ENCODE assay signal across 11 mouse cellular contexts in genomic region chr2:180547384-180548106, GRCm38 (mm10). TPM values are rescaled to one million over a fixed set of nuclear protein-coding genes. Genes with fewer than 3 reads are reported as not detected.
DNase-seq lines count a peak whose midpoint lies in the region; ATAC-seq and TF ChIP-seq lines count a peak whose summit lies in the region.
"Had no signal": no experiment of that assay in that cellular context is flagged by ENCODE, and none has a peak within 500 bp of the region (broad histone marks: within the 10 kb centered on the region; RNA-seq: fewer than 3 reads in every experiment).

No protein-coding gene starts in this region.

- intact Hi-C loops in left cerebral cortex, postnatal 4 days (cut with DNase I), result no loop called here
- intact Hi-C loops in gastrocnemius, adult 2 months (cut with DNase I), result no loop called here

- no peaks in the 10 kb centered on the region for H3K27me3 ChIP-seq in forebrain, postnatal 0 days (ENCODE audit: insufficient read depth, low read length)
- H3K27me3 ChIP-seq in neural tube, embryonic 13.5 days, result no peaks in the 10 kb centered on the region

- TF ChIP-seq CTCF in forebrain, postnatal 0 days (IDR thresholded peaks at IDR 0.05; ENCODE audit: low read depth), result no peak
- no peak for TF ChIP-seq CTCF in gastrocnemius, adult 2 months (IDR thresholded peaks at IDR 0.05)

- WGBS in forebrain, postnatal 0 days, result 3% methylated on average over 8 of the region's 8 CpGs
- 11% methylated on average over 8 of the region's 8 CpGs for WGBS in neural tube, embryonic 13.5 days

- H3K9ac ChIP-seq in forebrain, postnatal 0 days, result peak overlapping the region; percentile 35; the same call in 1 of the 2 replicates
- H3K9ac ChIP-seq in neural tube, embryonic 13.5 days, result peak overlapping the region; percentile 38; the same call in 1 of the 2 replicates

- H3K9me3 ChIP-seq in forebrain, postnatal 0 days (ENCODE audit: low read length), result 0 out of 2 replicates have a peak, but pooled peaks cover 3% of the 10 kb centered on the region
- no peaks in the 10 kb centered on the region for H3K9me3 ChIP-seq in neural tube, embryonic 13.5 days

- H3K27ac ChIP-seq in forebrain, postnatal 0 days (ENCODE audit: low read depth, low read length), result peak overlapping the region; percentile 79
- H3K27ac ChIP-seq in neural tube, embryonic 13.5 days (replicated peaks), result no peak overlapping the region
- no peak overlapping the region for H3K27ac ChIP-seq in gastrocnemius, adult 2 months

- H3K4me3 ChIP-seq in forebrain, postnatal 0 days (ENCODE audit: low read depth, low read length), result no peak overlapping the region
- no peak overlapping the region for H3K4me3 ChIP-seq in neural tube, embryonic 13.5 days
- no peak overlapping the region for H3K4me3 ChIP-seq in gastrocnemius, adult 2 months

- no peaks in the 10 kb centered on the region; the same call in 1 of the 2 replicates for H3K36me3 ChIP-seq in forebrain, postnatal 0 days (ENCODE audit: insufficient read depth)
- H3K36me3 ChIP-seq in neural tube, embryonic 13.5 days, result no peaks in the 10 kb centered on the region

- peak; percentile 90 for ATAC-seq in forebrain, postnatal 0 days
- ATAC-seq in neural tube, embryonic 13.5 days (ENCODE audit: low read depth), result peak; percentile 84

- H3K4me1 ChIP-seq in forebrain, postnatal 0 days (ENCODE audit: insufficient read depth), result peaks cover 5% of the 10 kb centered on the region; the same call in 1 of the 2 replicates
- H3K4me1 ChIP-seq in neural tube, embryonic 13.5 days (replicated peaks), result peaks cover 13% of the 10 kb centered on the region

- peak overlapping the region; percentile 6; the same call in 1 of the 2 replicates for H3K4me2 ChIP-seq in forebrain, postnatal 0 days (ENCODE audit: low read depth)
- H3K4me2 ChIP-seq in neural tube, embryonic 13.5 days, result peak overlapping the region; percentile 33
- H3K4me2 ChIP-seq: heart, embryonic 11.5 days had no signal

- peak; percentile 61 for DNase-seq in left cerebral cortex, postnatal 4 days
- no peak for DNase-seq in left cerebral cortex, adult 11 months (ENCODE audit: low spot score)
- DNase-seq in embryo, embryonic 11 days, result peak; percentile 55
- peak; percentile 80 for DNase-seq in forebrain, postnatal 0 days
- DNase-seq in cerebellum, adult 11-12 months, result no peak
- DNase-seq in kidney, postnatal 25 days, result no peak
- DNase-seq in gastrocnemius, adult 2 months, result no peak
- DNase-seq: adrenal gland, postnatal 36 days; thymus, postnatal 14 days had no signal

RNA-seq across cellular contexts. Expression of gene Mrgbp, which starts 33.6 kb away (rescaled TPM):
- 10 to 100 TPM; 25.9 to 28.9 TPM for total RNA-seq in left cerebral cortex, postnatal 4 days (2021)
- 55.0 and 63.2 TPM in 2 replicates for total RNA-seq in forebrain, postnatal 0 days (2014; rRNA removed)
- polyA plus RNA-seq in forebrain, postnatal 0 days (2015; fragmentation: Nextera tagmentation; extraction: Ambion mirVana), result 31.8 and 34.2 TPM in 2 replicates
- 40.1 and 43.8 TPM in 2 replicates for polyA plus RNA-seq in neural tube, embryonic 13.5 days (2015; fragmentation: Nextera tagmentation; extraction: Ambion mirVana)
- total RNA-seq in gastrocnemius, adult 2 months (2021), result 1 to 10 TPM; 4.1 to 5.2 TPM

RNA-seq across cellular contexts. Expression of gene Ogfr, which starts 41.5 kb away (rescaled TPM):
- total RNA-seq in left cerebral cortex, postnatal 4 days (2021), result 10 to 100 TPM; 76.3 to 79.2 TPM
- total RNA-seq in forebrain, postnatal 0 days (2014; rRNA removed), result 116 and 127 TPM in 2 replicates
- 84.7 and 86.0 TPM in 2 replicates for polyA plus RNA-seq in forebrain, postnatal 0 days (2015; fragmentation: Nextera tagmentation; extraction: Ambion mirVana)
- polyA plus RNA-seq in neural tube, embryonic 13.5 days (2015; fragmentation: Nextera tagmentation; extraction: Ambion mirVana), result 79.3 and 80.9 TPM in 2 replicates
- total RNA-seq in gastrocnemius, adult 2 months (2021), result 10 to 100 TPM; 20.3 to 24.5 TPM

RNA-seq across cellular contexts. Expression of gene Ntsr1, which starts 47.8 kb away (rescaled TPM):
- total RNA-seq in left cerebral cortex, postnatal 4 days (2021), result 10 to 100 TPM; 52.1 to 54.5 TPM
- 19.8 and 35.8 TPM in 2 replicates for total RNA-seq in forebrain, postnatal 0 days (2014; rRNA removed)
- polyA plus RNA-seq in forebrain, postnatal 0 days (2015; fragmentation: Nextera tagmentation; extraction: Ambion mirVana), result 13.2 and 18.1 TPM in 2 replicates
- polyA plus RNA-seq in neural tube, embryonic 13.5 days (2015; fragmentation: Nextera tagmentation; extraction: Ambion mirVana), result 0.43 and 0.47 TPM in 2 replicates
- not detected for total RNA-seq in gastrocnemius, adult 2 months (2021)
- total RNA-seq: adrenal gland, postnatal 36 days had no signal

RNA-seq across cellular contexts. Expression of gene Col9a3, which starts 50.0 kb away (rescaled TPM):
- 10 to 100 TPM; 22.5 to 22.6 TPM for total RNA-seq in left cerebral cortex, postnatal 4 days (2021)
- total RNA-seq in forebrain, postnatal 0 days (2014; rRNA removed), result 42.4 and 47.9 TPM in 2 replicates
- 46.8 and 49.5 TPM in 2 replicates for polyA plus RNA-seq in forebrain, postnatal 0 days (2015; fragmentation: Nextera tagmentation; extraction: Ambion mirVana)
- 69.2 and 73.5 TPM in 2 replicates for polyA plus RNA-seq in neural tube, embryonic 13.5 days (2015; fragmentation: Nextera tagmentation; extraction: Ambion mirVana)
- total RNA-seq in gastrocnemius, adult 2 months (2021), result not detected

Comparison
In these comparisons a context has a peak if more than half of its experiments do, and no peak if none do; other contexts are left out.
1. DNase-seq: peak in left cerebral cortex, postnatal 4 days (single experiment), embryo, embryonic 11 days (single experiment) and forebrain, postnatal 0 days (single experiment); none in left cerebral cortex, adult 11 months (single experiment), cerebellum, adult 11-12 months (single experiment), kidney, postnatal 25 days (0 of 2) and gastrocnemius, adult 2 months (single experiment).
2. RNA of gene Ntsr1, which starts 47.8 kb away (total RNA-seq): 52.1 to 54.5 TPM in left cerebral cortex, postnatal 4 days and 19.8 to 35.8 TPM in forebrain, postnatal 0 days; not detected in gastrocnemius, adult 2 months; every median in the first group is over 10 times any median in the second.